Mouse (Mus musculus) hindbrain, embryonic 16.5 days (tissue): ENCODE data around the gene Hrk. TPM values are rescaled to one million over a fixed set of nuclear protein-coding genes. Genes with fewer than 3 reads are reported as not detected.

Experiments used
- ATAC-seq: fragments of 200-750 bp; cut with Nextera tagmentation; 2 replicates; pipeline ENCODE4 v1.8.0; 2017; ENCODE audit warnings: moderate TSS enrichment, moderate library complexity
- H3K27ac ChIP-seq: fragments of 300-500 bp; sonication (generic); 2 replicates; pipeline ENCODE4 v1.5.1; 2014; ENCODE audit warnings: low read depth, mild to moderate bottlenecking, control low read depth, low read length, moderate library complexity
- H3K27me3 ChIP-seq: fragments of 300-500 bp; sonication (generic); replicated peaks from 2 replicates; pipeline ENCODE4 v1.6.1; 2014; ENCODE audit warnings: low read length; ENCODE audit not compliant: control insufficient read depth, insufficient read depth
- H3K36me3 ChIP-seq: fragments of 300-500 bp; sonication (generic); 2 replicates; pipeline ENCODE4 v1.6.1; 2014; ENCODE audit warnings: mild to moderate bottlenecking, low read length, moderate library complexity, mixed read lengths; ENCODE audit not compliant: control insufficient read depth, insufficient read depth
- H3K4me1 ChIP-seq: fragments of 300-500 bp; sonication (generic); 2 replicates; pipeline ENCODE4 v1.6.1; 2014; ENCODE audit warnings: low read depth, low read length; ENCODE audit not compliant: control insufficient read depth, insufficient read depth
- H3K4me2 ChIP-seq: fragments of 300-500 bp; sonication (generic); 2 replicates; pipeline ENCODE4 v1.6.1; 2014; ENCODE audit warnings: mild to moderate bottlenecking, low read length, control low read depth, moderate library complexity
- H3K4me3 ChIP-seq: fragments of 300-500 bp; sonication (generic); 2 replicates; pipeline ENCODE4 v1.5.1; 2014; ENCODE audit warnings: mild to moderate bottlenecking, low read length, control low read depth, moderate library complexity
- H3K9ac ChIP-seq: fragments of 300-500 bp; sonication (generic); 2 replicates; pipeline ENCODE4 v1.6.1; 2014; ENCODE audit warnings: low read depth, mild to moderate bottlenecking, control low read depth, low read length, moderate library complexity
- H3K9me3 ChIP-seq: fragments of 300-500 bp; sonication (generic); 2 replicates; pipeline ENCODE4 v1.6.1; 2014; ENCODE audit warnings: mild to moderate bottlenecking, low read length, moderate library complexity; ENCODE audit not compliant: control insufficient read depth
- WGBS: fragments of 180-500 bp; shearing (Covaris S2); extraction: QIAGEN DNeasy Blood & Tissue Kit; methylation state at CpG from one replicate; pipeline ENCODE4 v1.1.7; 2014; 5-methylcytosine and 5-hydroxymethylcytosine counted together
- polyA plus RNA-seq: library from polyadenylated mRNA; unstranded; fragments of >200 nt; fragmentation: Nextera tagmentation; extraction: Ambion mirVana; gene quantifications from 2 replicates; pipeline ENCODE4 v1.2.1, GENCODE M21; 2015

Gene Hrk
- polyA plus RNA-seq, 1 experiment from 2014 or later: 4.8 TPM

GRCm38 (mm10) chr5:118136391-118136790 is 28.1 kb upstream of the Hrk start:
- H3K4me1 ChIP-seq: no peaks in the 10 kb centered on the region
- no peak for ATAC-seq
- no peak overlapping the region for H3K4me2 ChIP-seq
- H3K36me3 ChIP-seq: peaks cover 8% of the 10 kb centered on the region
- no peaks in the 10 kb centered on the region for H3K9me3 ChIP-seq
- H3K27me3 ChIP-seq: no peaks in the 10 kb centered on the region
- no peak overlapping the region for H3K4me3 ChIP-seq
- 0 out of 2 replicates have a peak overlapping the region, but pooled peaks have one; percentile 6 for H3K9ac ChIP-seq
- 86% methylated on average over 5 of the region's 5 CpGs for WGBS
- peak overlapping the region; percentile 10; the same call in 1 of the 2 replicates for H3K27ac ChIP-seq

DNA sequence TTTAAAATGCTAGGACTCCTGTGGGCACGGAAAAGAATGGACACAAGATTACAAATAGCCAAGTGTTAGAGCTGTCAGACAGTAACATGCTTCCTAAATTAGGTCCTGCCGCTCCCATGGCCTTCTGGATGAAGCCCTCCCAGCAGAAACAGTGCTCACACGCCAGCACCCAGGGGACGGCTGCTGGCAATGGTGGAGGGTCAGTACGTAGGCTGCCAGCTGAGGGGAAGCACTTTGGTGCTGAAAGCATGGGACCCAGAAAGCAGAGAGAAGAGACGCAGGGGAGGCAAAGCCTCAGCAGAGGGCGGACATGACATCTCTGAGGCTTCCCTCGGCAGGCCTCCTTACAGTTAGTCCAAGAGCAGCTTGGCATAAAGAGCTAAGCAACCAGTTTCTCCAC is 24.8 kb upstream of the Hrk start:
- WGBS: 91% methylated on average over 8 of the region's 8 CpGs
- ATAC-seq: no peak
- peaks cover 16% of the 10 kb centered on the region for H3K36me3 ChIP-seq

DNA sequence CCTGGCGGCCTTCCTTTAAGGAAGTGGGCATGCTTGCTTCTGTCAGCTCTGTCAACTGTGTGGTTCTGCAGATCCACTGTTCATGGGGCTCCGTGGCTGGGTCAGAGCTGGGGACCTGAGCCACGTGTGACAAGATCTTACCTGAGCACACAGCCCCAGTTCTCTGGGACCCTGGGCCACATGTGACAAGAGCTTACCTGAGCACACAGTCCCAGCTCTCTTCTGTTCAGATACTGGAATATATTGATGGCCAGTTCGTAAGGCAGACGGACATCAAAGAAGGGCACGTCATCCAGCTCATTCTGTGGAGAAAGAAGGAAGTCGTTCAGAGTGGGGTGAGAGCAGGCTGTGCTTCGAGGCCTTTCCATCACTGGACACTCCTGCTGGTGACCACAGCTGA is 22.0 kb upstream of the Hrk start:
- WGBS: 94% methylated on average over 8 of the region's 8 CpGs
- Histone ChIP-seq H3K9ac (no peak overlapping the region), H3K4me3 (no peak overlapping the region), H3K4me2 (no peak overlapping the region), H3K4me1 (peaks cover 21% of the 10 kb centered on the region), H3K27ac (no peak overlapping the region), H3K27me3 (no peaks in the 10 kb centered on the region), H3K36me3 (peaks cover 16% of the 10 kb centered on the region), H3K9me3 (no peaks in the 10 kb centered on the region)
- no peak for ATAC-seq

More for the DNA sequence above, 24.8 kb upstream of the Hrk start:
- H3K4me2 ChIP-seq: no peak overlapping the region
- H3K27ac ChIP-seq: no peak overlapping the region
- no peaks in the 10 kb centered on the region for H3K4me1 ChIP-seq
- no peaks in the 10 kb centered on the region for H3K27me3 ChIP-seq
- no peaks in the 10 kb centered on the region for H3K9me3 ChIP-seq
- no peak overlapping the region for H3K9ac ChIP-seq
- H3K4me3 ChIP-seq: no peak overlapping the region

- H3K4me3 ChIP-seq: no peak overlapping the region
- peaks cover 21% of the 10 kb centered on the region for H3K4me1 ChIP-seq
- H3K27me3 ChIP-seq: no peaks in the 10 kb centered on the region
- H3K36me3 ChIP-seq: peaks cover 10% of the 10 kb centered on the region
- ATAC-seq: no peak
- H3K27ac ChIP-seq: no peak overlapping the region; the same call in 1 of the 2 replicates
- H3K9ac ChIP-seq: no peak overlapping the region
- H3K4me2 ChIP-seq: no peak overlapping the region
- no peaks in the 10 kb centered on the region for H3K9me3 ChIP-seq
- WGBS: 76% methylated on average over 12 of the region's 12 CpGs
Observed at GRCm38 (mm10) chr5:118143211-118144026, 21.0 kb upstream of the Hrk start.

DNA sequence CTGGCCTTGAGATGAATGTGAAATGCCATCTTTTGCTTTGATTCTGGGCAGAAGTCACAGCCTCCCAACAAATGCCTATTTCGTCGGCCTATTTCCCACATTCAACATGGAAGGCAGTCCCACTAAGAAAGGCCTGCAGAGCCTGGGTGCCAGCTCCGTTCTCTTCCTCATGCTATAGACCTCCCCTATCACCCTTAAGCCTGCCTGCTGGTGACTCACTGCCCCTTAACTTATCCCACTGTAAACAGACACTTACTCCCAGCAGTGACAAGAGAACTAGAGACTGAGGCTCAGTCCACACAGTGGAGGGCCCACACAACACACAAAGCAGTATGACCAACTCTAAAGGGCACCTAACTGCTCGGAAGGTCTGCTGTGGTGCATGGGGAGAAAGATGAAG is 20.1 kb upstream of the Hrk start:
- 93% methylated on average over 4 of the region's 4 CpGs for WGBS
- no peak overlapping the region for H3K9ac ChIP-seq
- no peak for ATAC-seq

GRCm38 (mm10) chr5:118144770-118145169 is 19.7 kb upstream of the Hrk start:
- Histone ChIP-seq H3K4me3 (no peak overlapping the region), H3K27ac (no peak overlapping the region), H3K9me3 (no peaks in the 10 kb centered on the region), H3K36me3 (peaks cover 8% of the 10 kb centered on the region; the same call in 1 of the 2 replicates), H3K9ac (no peak overlapping the region), H3K4me2 (no peak overlapping the region), H3K27me3 (no peaks in the 10 kb centered on the region), H3K4me1 (peaks cover 21% of the 10 kb centered on the region)
- WGBS: 82% methylated on average over 6 of the region's 6 CpGs
- ATAC-seq: no peak

More for the DNA sequence above, 20.1 kb upstream of the Hrk start:
- no peak overlapping the region for H3K27ac ChIP-seq
- H3K9me3 ChIP-seq: no peaks in the 10 kb centered on the region
- H3K27me3 ChIP-seq: no peaks in the 10 kb centered on the region
- H3K4me1 ChIP-seq: peaks cover 21% of the 10 kb centered on the region
- H3K4me3 ChIP-seq: no peak overlapping the region
- H3K36me3 ChIP-seq: peaks cover 8% of the 10 kb centered on the region; the same call in 1 of the 2 replicates
- H3K4me2 ChIP-seq: no peak overlapping the region

- ATAC-seq: no peak
- no peak overlapping the region for H3K4me2 ChIP-seq
- no peaks in the 10 kb centered on the region for H3K9me3 ChIP-seq
- H3K4me3 ChIP-seq: no peak overlapping the region
- H3K4me1 ChIP-seq: peaks cover 21% of the 10 kb centered on the region
- H3K9ac ChIP-seq: no peak overlapping the region
- 81% methylated on average over 3 of the region's 3 CpGs for WGBS
- H3K36me3 ChIP-seq: peaks cover 8% of the 10 kb centered on the region; the same call in 1 of the 2 replicates
- H3K27ac ChIP-seq: no peak overlapping the region
- no peaks in the 10 kb centered on the region for H3K27me3 ChIP-seq
Observed at GRCm38 (mm10) chr5:118145458-118145857, 19.0 kb upstream of the Hrk start.

DNA sequence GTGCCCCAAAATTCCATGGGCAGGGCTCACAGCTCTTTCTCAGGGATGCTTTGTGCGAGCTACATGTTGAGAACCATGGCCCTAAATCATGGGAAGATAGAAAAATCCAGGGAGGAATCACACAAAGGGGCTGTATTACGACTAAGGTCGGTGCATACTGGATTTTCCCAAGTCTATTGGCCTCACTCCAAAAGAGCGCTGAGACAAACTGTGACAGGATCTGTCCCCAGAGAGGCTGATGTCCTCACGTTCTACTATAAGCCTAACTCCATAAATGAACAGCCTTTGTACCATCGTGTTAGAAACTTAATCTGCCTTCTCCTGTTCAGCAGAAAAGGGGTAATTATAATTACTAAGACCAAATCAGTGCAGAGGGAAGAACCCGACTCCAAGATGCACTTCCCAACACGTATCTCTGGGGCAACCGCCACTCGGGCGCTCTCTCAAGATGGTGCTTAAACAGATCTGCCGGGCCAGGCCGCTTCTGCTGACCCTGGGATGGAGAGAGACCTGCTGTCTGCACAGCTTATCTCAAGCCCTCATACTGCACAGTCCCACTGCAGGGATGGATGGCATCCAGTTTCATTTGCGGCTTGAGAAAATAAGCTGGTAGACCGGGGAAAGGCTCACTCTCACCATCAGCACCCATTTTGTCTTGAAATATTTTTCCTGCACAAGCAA is 18.3 kb upstream of the Hrk start:
- peaks cover 21% of the 10 kb centered on the region for H3K4me1 ChIP-seq
- WGBS: 55% methylated on average over 15 of the region's 15 CpGs
- peaks cover 8% of the 10 kb centered on the region; the same call in 1 of the 2 replicates for H3K36me3 ChIP-seq
- H3K9me3 ChIP-seq: no peaks in the 10 kb centered on the region
- ATAC-seq: 0 out of 2 replicates have a peak, but pooled peaks have one; percentile 31
- H3K27me3 ChIP-seq: no peaks in the 10 kb centered on the region
- H3K4me2 ChIP-seq: no peak overlapping the region
- H3K9ac ChIP-seq: no peak overlapping the region
- no peak overlapping the region for H3K4me3 ChIP-seq
- H3K27ac ChIP-seq: peak overlapping the region; percentile 31; the same call in 1 of the 2 replicates

- Histone ChIP-seq H3K27me3 (no peaks in the 10 kb centered on the region), H3K36me3 (peaks cover 1% of the 10 kb centered on the region; the same call in 1 of the 2 replicates), H3K4me2 (no peak overlapping the region), H3K4me3 (no peak overlapping the region), H3K9ac (no peak overlapping the region), H3K27ac (no peak overlapping the region), H3K4me1 (peaks cover 21% of the 10 kb centered on the region), H3K9me3 (no peaks in the 10 kb centered on the region)
- 83% methylated on average over 10 of the region's 10 CpGs for WGBS
- ATAC-seq: no peak
Observed at GRCm38 (mm10) chr5:118147264-118147663, 17.2 kb upstream of the Hrk start.
